Mouse (Mus musculus): ENCODE results near the gene Zfp473. TPM values are rescaled to one million over a fixed set of nuclear protein-coding genes. Genes with fewer than 3 reads are reported as not detected.

Gene Zfp473
- polyA plus RNA-seq, 1 experiment from 2014 or later = 0.38 TPM

DNA sequence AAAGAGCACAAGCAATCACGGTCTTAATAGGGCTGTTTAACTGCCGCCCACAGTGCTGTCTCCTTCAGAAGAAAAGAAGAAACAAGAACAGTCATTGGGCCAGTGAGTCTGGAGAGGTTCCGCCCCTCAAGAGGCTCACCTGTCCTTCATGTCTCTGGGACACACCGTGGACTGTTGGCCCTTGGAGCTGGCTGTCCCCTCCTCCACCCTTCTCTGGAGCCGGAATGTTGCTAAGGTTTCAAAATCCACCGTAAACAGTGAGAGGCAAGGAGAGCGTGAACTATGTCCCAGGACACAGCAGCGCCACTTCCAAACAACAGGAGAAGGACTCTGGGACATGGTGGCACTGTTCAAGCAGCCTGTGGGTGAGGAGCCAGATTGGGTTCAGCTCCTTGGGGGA lies 67.2 kb downstream of the Zfp473 start:
- H3K4me2 ChIP-seq (replicated peaks; ENCODE audit: low read depth, low read length) = no peak overlapping the region
- DNase-seq (ENCODE audit: low spot score) (peak; percentile 95), ATAC-seq (peak; percentile 94)
- no peaks in the 10 kb centered on the region for H3K9me3 ChIP-seq (ENCODE audit: low read length)
- H3K27me3 ChIP-seq (replicated peaks; ENCODE audit: insufficient read depth, low read length) = no peaks in the 10 kb centered on the region
- H3K36me3 ChIP-seq (ENCODE audit: insufficient read depth, low read length) = no peaks in the 10 kb centered on the region
- no peaks in the 10 kb centered on the region for H3K4me1 ChIP-seq (ENCODE audit: insufficient read depth, low read depth, low read length)
- H3K9ac ChIP-seq (replicated peaks; ENCODE audit: low read depth) = no peak overlapping the region
- H3K27ac ChIP-seq (ENCODE audit: low read length) = peak overlapping the region; percentile 83
- no peak overlapping the region for H3K4me3 ChIP-seq (ENCODE audit: low read depth, low read length)
- TF ChIP-seq EP300 (IDR thresholded peaks at IDR 0.05) (peak; percentile 96), CTCF (IDR thresholded peaks at IDR 0.05) (peak; percentile 34; the same call in 1 of the 2 replicates)
- 51% methylated on average over 8 of the region's 8 CpGs for WGBS

Other genes with a start within 250 kb of the Zfp473 start
- 0.37 and 0.46 TPM in 2 replicates for gene Mybpc2, start 226.4 kb downstream of the Zfp473 start, polyA plus RNA-seq (2015; fragmentation: Nextera tagmentation; extraction: Ambion mirVana)
- 0.72 and 1.2 TPM in 2 replicates for gene Spib, start 219.0 kb downstream of the Zfp473 start, polyA plus RNA-seq (2015; fragmentation: Nextera tagmentation; extraction: Ambion mirVana)
- 13.5 and 17.5 TPM in 2 replicates for gene Pold1, start 202.2 kb downstream of the Zfp473 start, polyA plus RNA-seq (2015; fragmentation: Nextera tagmentation; extraction: Ambion mirVana)
- gene Nr1h2, start 197.1 kb downstream of the Zfp473 start, polyA plus RNA-seq (2015; fragmentation: Nextera tagmentation; extraction: Ambion mirVana) = 74.8 and 84.3 TPM in 2 replicates
- 824 and 832 TPM in 2 replicates for gene Napsa, start 178.7 kb downstream of the Zfp473 start, polyA plus RNA-seq (2015; fragmentation: Nextera tagmentation; extraction: Ambion mirVana)
- gene Kcnc3, start 160.4 kb downstream of the Zfp473 start, polyA plus RNA-seq (2015; fragmentation: Nextera tagmentation; extraction: Ambion mirVana) = 3.8 TPM in 2 replicates
- gene Myh14, start 80.2 kb downstream of the Zfp473 start, polyA plus RNA-seq (2015; fragmentation: Nextera tagmentation; extraction: Ambion mirVana) = 202 and 215 TPM in 2 replicates
- gene Izumo2, start 42.3 kb downstream of the Zfp473 start, polyA plus RNA-seq (2015; fragmentation: Nextera tagmentation; extraction: Ambion mirVana) = not detected in 2 replicates
- 45.1 and 48.3 TPM in 2 replicates for gene Vrk3, start 2.6 kb downstream of the Zfp473 start, polyA plus RNA-seq (2015; fragmentation: Nextera tagmentation; extraction: Ambion mirVana)
- gene Nup62, start 65.0 kb upstream of the Zfp473 start, polyA plus RNA-seq (2015; fragmentation: Nextera tagmentation; extraction: Ambion mirVana) = 22.7 and 23.8 TPM in 2 replicates
- 1.9 and 2.3 TPM in 2 replicates for gene Il4i1, start 65.3 kb upstream of the Zfp473 start, polyA plus RNA-seq (2015; fragmentation: Nextera tagmentation; extraction: Ambion mirVana)
- gene Atf5, start 65.6 kb upstream of the Zfp473 start, polyA plus RNA-seq (2015; fragmentation: Nextera tagmentation; extraction: Ambion mirVana) = 6.0 and 6.1 TPM in 2 replicates
- gene Akt1s1, start 97.9 kb upstream of the Zfp473 start, polyA plus RNA-seq (2015; fragmentation: Nextera tagmentation; extraction: Ambion mirVana) = 84.0 and 89.4 TPM in 2 replicates
- gene Tbc1d17, start 98.0 kb upstream of the Zfp473 start, polyA plus RNA-seq (2015; fragmentation: Nextera tagmentation; extraction: Ambion mirVana) = 73.2 and 84.0 TPM in 2 replicates
- 39.7 and 41.3 TPM in 2 replicates for gene Pnkp, start 106.1 kb upstream of the Zfp473 start, polyA plus RNA-seq (2015; fragmentation: Nextera tagmentation; extraction: Ambion mirVana)
- gene Ptov1, start 118.7 kb upstream of the Zfp473 start, polyA plus RNA-seq (2015; fragmentation: Nextera tagmentation; extraction: Ambion mirVana) = 276 and 288 TPM in 2 replicates
- gene Med25, start 141.7 kb upstream of the Zfp473 start, polyA plus RNA-seq (2015; fragmentation: Nextera tagmentation; extraction: Ambion mirVana) = 54.2 and 62.5 TPM in 2 replicates
- gene Fuz, start 145.0 kb upstream of the Zfp473 start, polyA plus RNA-seq (2015; fragmentation: Nextera tagmentation; extraction: Ambion mirVana) = 15.1 and 18.3 TPM in 2 replicates
- 36.1 and 39.4 TPM in 2 replicates for gene Ap2a1, start 178.4 kb upstream of the Zfp473 start, polyA plus RNA-seq (2015; fragmentation: Nextera tagmentation; extraction: Ambion mirVana)
- 0.44 and 0.57 TPM in 2 replicates for gene Tsks, start 192.2 kb upstream of the Zfp473 start, polyA plus RNA-seq (2015; fragmentation: Nextera tagmentation; extraction: Ambion mirVana)
- gene Cpt1c, start 223.8 kb upstream of the Zfp473 start, polyA plus RNA-seq (2015; fragmentation: Nextera tagmentation; extraction: Ambion mirVana) = 5.4 and 5.6 TPM in 2 replicates
- 146 and 159 TPM in 2 replicates for gene Prmt1, start 235.5 kb upstream of the Zfp473 start, polyA plus RNA-seq (2015; fragmentation: Nextera tagmentation; extraction: Ambion mirVana)
- gene Irf3, start 246.6 kb upstream of the Zfp473 start, polyA plus RNA-seq (2015; fragmentation: Nextera tagmentation; extraction: Ambion mirVana) = 90.4 and 96.5 TPM in 2 replicates
- gene Bcl2l12, start 247.7 kb upstream of the Zfp473 start, polyA plus RNA-seq (2015; fragmentation: Nextera tagmentation; extraction: Ambion mirVana) = 29.0 and 33.2 TPM in 2 replicates